Mouse (Mus musculus) thymus, adult 2 months (tissue): ENCODE measurements around the gene Hist2h2ab.

Experiments
- CTCF ChIP-seq: fragments of 200-500 bp; IDR thresholded peaks from 2 replicates; pipeline ENCODE4 v1.5.1; 2012; ENCODE audit warnings: mild to moderate bottlenecking, control low read depth, low read length, moderate library complexity, borderline replicate concordance; ENCODE audit not compliant: control insufficient read depth, poor library complexity, insufficient read depth; ENCODE audit errors: extremely low read depth
- POLR2A ChIP-seq: fragments of 200-500 bp; IDR thresholded peaks from 2 replicates; pipeline ENCODE4 v1.6.1; 2012; ENCODE audit warnings: mild to moderate bottlenecking, low read length, control low read depth, moderate library complexity; ENCODE audit not compliant: control insufficient read depth, poor library complexity, insufficient read depth; ENCODE audit errors: extremely low read depth

DNA sequence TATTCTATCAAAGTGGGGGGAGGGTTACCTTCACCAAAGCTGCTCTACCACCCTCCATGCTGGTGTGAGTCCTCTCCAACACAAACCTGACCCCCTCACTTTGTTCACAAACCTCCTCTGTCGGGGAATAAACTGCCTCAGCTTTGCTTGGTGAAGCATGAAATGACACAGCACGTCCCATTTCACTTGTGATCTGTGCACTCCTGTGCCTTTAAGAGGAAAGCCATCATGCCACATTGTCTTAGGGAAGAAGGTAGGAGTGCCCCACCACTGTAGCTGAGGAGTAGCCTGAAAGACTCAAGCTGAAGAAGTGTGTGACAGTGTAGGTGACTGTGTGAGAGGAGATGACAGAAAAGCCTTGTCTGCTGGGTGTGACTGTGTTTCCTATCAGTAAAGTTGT lies 5.8 kb downstream of the Hist2h2ab start:
- no peak for TF ChIP-seq CTCF
- TF ChIP-seq POLR2A = no peak
